Comparison of ENCODE assay signal across 8 mouse cellular contexts in genomic region chr11:102556716-102557074, GRCm38 (mm10). TPM values are rescaled to one million over a fixed set of nuclear protein-coding genes. Genes with fewer than 3 reads are reported as not detected.
A peak's percentile ranks its signal among the peaks of the same experiment; 100 is the strongest.
DNase-seq lines count a peak whose midpoint lies in the region; ATAC-seq lines count a peak whose summit lies in the region.

No protein-coding gene starts in this region.

- H3K4me2 ChIP-seq in kidney, embryonic 14.5 days (replicated peaks; ENCODE audit: low read depth, low read length) = peak overlapping the region; percentile 60
- peak overlapping the region; percentile 75 for H3K4me2 ChIP-seq in hindbrain, embryonic 15.5 days
- peak overlapping the region; percentile 64 for H3K4me2 ChIP-seq in midbrain, embryonic 14.5 days (ENCODE audit: low read length)

- no peak for DNase-seq in kidney, adult 11 months
- no peak for DNase-seq in embryonic facial prominence, embryonic 10.5 days (ENCODE audit: low spot score)
- DNase-seq in midbrain, embryonic 14.5 days = no peak
- no peak for DNase-seq in cerebellum, adult 11-12 months
- no peak for DNase-seq in right cerebral cortex, postnatal 4 days
- DNase-seq in kidney, adult 18-20 months = no peak

- peak; percentile 9; the same call in 1 of the 2 replicates for ATAC-seq in kidney, embryonic 14.5 days (ENCODE audit: low FRiP score, low TSS enrichment)
- ATAC-seq in hindbrain, embryonic 15.5 days (ENCODE audit: low FRiP score, low read depth) = no peak
- no peak for ATAC-seq in midbrain, embryonic 14.5 days (ENCODE audit: low FRiP score, low TSS enrichment)

- peak overlapping the region; percentile 89; the same call in 1 of the 2 replicates for H3K9ac ChIP-seq in kidney, embryonic 14.5 days (ENCODE audit: low read depth, low read length)
- H3K9ac ChIP-seq in hindbrain, embryonic 15.5 days = no peak overlapping the region
- no peak overlapping the region for H3K9ac ChIP-seq in midbrain, embryonic 14.5 days (replicated peaks; ENCODE audit: low read length)

- peak overlapping the region; percentile 92 for H3K27ac ChIP-seq in kidney, embryonic 14.5 days (ENCODE audit: low read depth, low read length)
- H3K27ac ChIP-seq in embryonic facial prominence, embryonic 10.5 days (replicated peaks) = peak overlapping the region; percentile 99
- H3K27ac ChIP-seq in hindbrain, embryonic 15.5 days (replicated peaks) = peak overlapping the region; percentile 97
- peak overlapping the region; percentile 97; the same call in 1 of the 2 replicates for H3K27ac ChIP-seq in midbrain, embryonic 14.5 days (replicated peaks; ENCODE audit: low read depth, low read length)

- H3K4me3 ChIP-seq in kidney, embryonic 14.5 days (ENCODE audit: low read length) = peak overlapping the region; percentile 68
- H3K4me3 ChIP-seq in embryonic facial prominence, embryonic 10.5 days = peak overlapping the region; percentile 94
- peak overlapping the region; percentile 100; the same call in 1 of the 2 replicates for H3K4me3 ChIP-seq in hindbrain, embryonic 15.5 days
- peak overlapping the region; percentile 99 for H3K4me3 ChIP-seq in midbrain, embryonic 14.5 days (replicated peaks; ENCODE audit: low read depth, low read length)

- no peaks in the 10 kb centered on the region for H3K9me3 ChIP-seq in kidney, embryonic 14.5 days (ENCODE audit: control insufficient read depth, low read length)
- H3K9me3 ChIP-seq in embryonic facial prominence, embryonic 10.5 days = no peaks in the 10 kb centered on the region
- H3K9me3 ChIP-seq in hindbrain, embryonic 15.5 days = no peaks in the 10 kb centered on the region
- no peaks in the 10 kb centered on the region for H3K9me3 ChIP-seq in midbrain, embryonic 14.5 days (ENCODE audit: control insufficient read depth, low read length)

- H3K27me3 ChIP-seq in kidney, embryonic 14.5 days (ENCODE audit: control insufficient read depth, insufficient read depth, low read length) = no peaks in the 10 kb centered on the region
- H3K27me3 ChIP-seq in embryonic facial prominence, embryonic 10.5 days (replicated peaks; ENCODE audit: low read depth, poor library complexity, severe bottlenecking) = no peaks in the 10 kb centered on the region
- no peaks in the 10 kb centered on the region for H3K27me3 ChIP-seq in hindbrain, embryonic 15.5 days
- H3K27me3 ChIP-seq in midbrain, embryonic 14.5 days (ENCODE audit: control insufficient read depth, insufficient read depth, low read length) = no peaks in the 10 kb centered on the region; the same call in 1 of the 2 replicates

- H3K4me1 ChIP-seq in kidney, embryonic 14.5 days (ENCODE audit: control insufficient read depth, insufficient read depth, low read length) = peaks cover 16% of the 10 kb centered on the region
- H3K4me1 ChIP-seq in embryonic facial prominence, embryonic 10.5 days = peaks cover 26% of the 10 kb centered on the region
- H3K4me1 ChIP-seq in hindbrain, embryonic 15.5 days (replicated peaks) = peaks cover 29% of the 10 kb centered on the region
- H3K4me1 ChIP-seq in midbrain, embryonic 14.5 days (ENCODE audit: control insufficient read depth, insufficient read depth, low read length) = peaks cover 19% of the 10 kb centered on the region

- WGBS in kidney, embryonic 14.5 days = 5% methylated on average over 3 of the region's 3 CpGs
- 22% methylated on average over 3 of the region's 3 CpGs for WGBS in embryonic facial prominence, embryonic 10.5 days
- 17% methylated on average over 3 of the region's 3 CpGs for WGBS in hindbrain, embryonic 15.5 days
- WGBS in midbrain, embryonic 14.5 days = 24% methylated on average over 3 of the region's 3 CpGs

- H3K36me3 ChIP-seq in kidney, embryonic 14.5 days (ENCODE audit: control insufficient read depth, insufficient read depth, low read length) = no peaks in the 10 kb centered on the region
- H3K36me3 ChIP-seq in embryonic facial prominence, embryonic 10.5 days (replicated peaks) = 0 out of 2 replicates have a peak, but pooled peaks cover 5% of the 10 kb centered on the region
- H3K36me3 ChIP-seq in hindbrain, embryonic 15.5 days = no peaks in the 10 kb centered on the region
- H3K36me3 ChIP-seq in midbrain, embryonic 14.5 days (ENCODE audit: control insufficient read depth, insufficient read depth, low read length) = no peaks in the 10 kb centered on the region

RNA-seq across cellular contexts. Expression of gene Gpatch8, which starts 0.5 kb away (rescaled TPM):
- polyA plus RNA-seq in kidney, embryonic 14.5 days (2014; fragmentation: Nextera tagmentation; extraction: Ambion mirVana) = 37.3 and 60.6 TPM in 2 replicates
- polyA plus RNA-seq in embryonic facial prominence, embryonic 10.5 days (2016; fragmentation: Nextera tagmentation; extraction: Ambion mirVana) = 74.6 and 76.7 TPM in 2 replicates
- 66.6 and 69.9 TPM in 2 replicates for polyA plus RNA-seq in hindbrain, embryonic 15.5 days (2015; fragmentation: Nextera tagmentation; extraction: Ambion mirVana)
- polyA plus RNA-seq in midbrain, embryonic 14.5 days (2014; fragmentation: Nextera tagmentation; extraction: Ambion mirVana) = 51.3 and 58.4 TPM in 2 replicates

RNA-seq across cellular contexts. Expression of gene Gm11627, which starts 22.6 kb away (rescaled TPM):
- polyA plus RNA-seq in kidney, embryonic 14.5 days (2014; fragmentation: Nextera tagmentation; extraction: Ambion mirVana) = 5.7 and 8.3 TPM in 2 replicates
- 5.3 and 6.2 TPM in 2 replicates for polyA plus RNA-seq in embryonic facial prominence, embryonic 10.5 days (2016; fragmentation: Nextera tagmentation; extraction: Ambion mirVana)
- polyA plus RNA-seq in hindbrain, embryonic 15.5 days (2015; fragmentation: Nextera tagmentation; extraction: Ambion mirVana) = 3.1 and 3.4 TPM in 2 replicates
- 2.3 and 4.2 TPM in 2 replicates for polyA plus RNA-seq in midbrain, embryonic 14.5 days (2014; fragmentation: Nextera tagmentation; extraction: Ambion mirVana)

RNA-seq across cellular contexts. Expression of gene Fzd2, which starts 47.5 kb away (rescaled TPM):
- polyA plus RNA-seq in kidney, embryonic 14.5 days (2014; fragmentation: Nextera tagmentation; extraction: Ambion mirVana) = 41.7 and 49.7 TPM in 2 replicates
- 45.8 and 49.0 TPM in 2 replicates for polyA plus RNA-seq in embryonic facial prominence, embryonic 10.5 days (2016; fragmentation: Nextera tagmentation; extraction: Ambion mirVana)
- polyA plus RNA-seq in hindbrain, embryonic 15.5 days (2015; fragmentation: Nextera tagmentation; extraction: Ambion mirVana) = 7.9 and 9.8 TPM in 2 replicates
- 7.2 and 8.0 TPM in 2 replicates for polyA plus RNA-seq in midbrain, embryonic 14.5 days (2014; fragmentation: Nextera tagmentation; extraction: Ambion mirVana)
